Mouse (Mus musculus): ENCODE measurements around the gene Ppm1f. TPM values are rescaled to one million over a fixed set of nuclear protein-coding genes. Genes with fewer than 3 reads are reported as not detected.

Ppm1f gene
- polyA plus RNA-seq (2012): 9.1 and 11.4 TPM in 2 replicates

DNA sequence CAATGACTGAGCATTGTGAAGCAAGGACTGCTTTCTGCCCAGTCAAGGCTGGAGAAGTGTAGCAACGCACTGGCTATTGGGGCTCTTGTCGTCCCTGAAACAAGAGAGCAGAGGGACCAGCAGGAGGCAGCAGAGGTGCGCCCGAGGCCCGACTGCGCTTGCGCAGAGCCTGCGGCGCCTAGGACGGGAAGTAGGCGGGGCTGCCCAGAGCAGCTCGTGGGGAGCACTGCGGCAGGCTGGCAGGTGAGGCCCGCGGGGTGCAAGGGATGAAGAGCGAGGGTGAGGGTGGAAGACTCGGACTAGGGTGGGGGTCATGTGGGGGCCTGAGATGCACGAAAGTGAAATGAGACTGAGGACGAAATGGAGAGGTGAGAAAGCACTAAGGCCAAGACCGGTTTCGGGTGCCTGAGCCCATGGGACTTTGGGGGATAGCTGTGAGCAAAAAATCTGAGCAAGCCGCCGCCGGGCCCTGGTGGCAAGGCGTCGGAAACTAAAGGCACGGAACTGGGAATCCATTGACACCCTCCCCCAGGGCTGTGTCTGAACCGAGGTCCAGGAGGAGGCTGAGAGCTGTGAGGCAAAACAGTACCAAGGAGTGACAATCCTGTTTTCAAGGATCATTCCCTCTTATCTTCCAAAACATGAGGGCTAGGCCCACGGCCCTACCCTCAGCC, at the start of gene Ppm1f:
TSS of gene Ppm1f (plus strand) at position 88 of the 674 bp plus-strand sequence.

DNA sequence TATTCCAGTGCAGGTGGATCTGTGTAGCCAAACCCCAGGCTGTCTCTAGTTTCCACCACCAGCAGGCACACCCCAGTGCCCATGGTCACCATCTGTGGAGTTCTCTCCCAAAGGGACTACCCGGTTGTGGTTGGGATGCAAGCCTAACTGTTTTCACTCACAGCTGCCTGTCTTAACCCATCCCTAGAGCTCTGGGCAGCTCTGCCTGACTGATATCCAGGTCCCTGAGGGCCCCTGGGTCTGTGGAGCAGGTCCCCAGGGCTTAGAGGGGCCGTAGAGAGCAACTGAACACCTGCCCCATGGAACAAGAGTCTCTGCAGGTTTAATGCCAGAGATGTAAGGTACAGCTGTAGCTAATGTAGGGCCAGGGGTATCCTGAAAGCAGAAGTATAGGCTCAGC, 32.3 kb upstream of the Ppm1f start, which contains the start of gene Igll1:
TSS of gene Igll1 (minus strand) at position 8 of the 400 bp plus-strand sequence.

DNA sequence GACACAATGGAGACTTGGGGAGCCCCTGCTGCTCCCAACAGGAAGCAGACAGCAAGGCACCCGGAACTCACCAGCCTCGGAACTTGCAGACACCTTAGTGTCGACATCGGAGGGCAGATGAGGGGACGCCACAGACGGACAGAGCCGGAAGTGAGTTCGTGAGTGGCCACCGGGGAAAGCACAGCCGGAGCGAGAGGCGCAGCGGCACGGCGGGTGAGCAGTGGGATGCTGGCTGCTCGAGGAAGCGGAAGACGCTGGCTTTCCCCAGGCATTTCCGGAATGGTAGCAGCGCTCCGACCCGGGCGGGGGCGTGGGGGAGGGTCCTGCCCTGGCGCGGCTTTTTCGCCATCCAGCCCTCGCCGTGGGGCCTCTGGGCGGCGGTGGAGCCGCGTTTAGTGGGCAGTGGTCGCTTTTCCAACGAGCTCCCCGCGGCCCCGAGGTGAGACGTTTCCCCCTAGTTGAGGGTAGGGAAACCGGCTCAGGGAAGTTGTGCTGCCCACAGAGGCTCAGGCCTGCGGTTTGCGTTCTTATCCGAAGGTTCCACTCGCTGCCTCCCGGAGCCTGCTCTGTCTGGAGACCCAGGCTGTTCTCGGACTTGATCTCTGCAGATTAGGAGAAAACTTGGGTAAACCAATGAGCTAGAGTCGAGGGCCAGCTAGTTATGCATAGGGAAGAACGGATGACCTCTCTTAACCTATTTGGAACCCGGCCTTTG, 25.5 kb upstream of the Ppm1f start, which contains the start of the genes Top3b and Vpreb1:
TSS of gene Top3b (plus strand) at position 120 of the 715 bp plus-strand sequence.
TSS of gene Vpreb1 (minus strand) at position 227 of the 715 bp plus-strand sequence.

Other genes with a start within 250 kb of the Ppm1f start
- gene Olfr19, start 220.1 kb upstream of the Ppm1f start, polyA plus RNA-seq (2012): not detected in 2 replicates
- 0.40 and 0.77 TPM in 2 replicates for gene Spag6l, start 67.0 kb upstream of the Ppm1f start, polyA plus RNA-seq (2012)
- 10.0 and 13.0 TPM in 2 replicates for gene Igll1, start 32.5 kb upstream of the Ppm1f start, polyA plus RNA-seq (2012)
- gene Top3b, start 25.7 kb upstream of the Ppm1f start, polyA plus RNA-seq (2012): 54.7 and 56.9 TPM in 2 replicates
- gene Vpreb1, start 25.6 kb upstream of the Ppm1f start, polyA plus RNA-seq (2012): 8.2 and 12.4 TPM in 2 replicates
- gene Mapk1, start 86.9 kb downstream of the Ppm1f start, polyA plus RNA-seq (2012): 34.1 and 36.3 TPM in 2 replicates
- 1.1 and 1.8 TPM in 2 replicates for gene Ypel1, start 173.2 kb downstream of the Ppm1f start, polyA plus RNA-seq (2012)
- gene Ppil2, start 214.8 kb downstream of the Ppm1f start, polyA plus RNA-seq (2012): 62.2 and 70.3 TPM in 2 replicates
- gene 2610318N02Rik, start 228.7 kb downstream of the Ppm1f start, polyA plus RNA-seq (2012): 17.4 and 21.5 TPM in 2 replicates
- 372 and 512 TPM in 2 replicates for gene Sdf2l1, start 235.9 kb downstream of the Ppm1f start, polyA plus RNA-seq (2012)
- gene Ydjc, start 248.2 kb downstream of the Ppm1f start, polyA plus RNA-seq (2012): 53.3 and 57.2 TPM in 2 replicates